ENCODE assay signal across 20 mouse cellular contexts in the genomic region with DNA sequence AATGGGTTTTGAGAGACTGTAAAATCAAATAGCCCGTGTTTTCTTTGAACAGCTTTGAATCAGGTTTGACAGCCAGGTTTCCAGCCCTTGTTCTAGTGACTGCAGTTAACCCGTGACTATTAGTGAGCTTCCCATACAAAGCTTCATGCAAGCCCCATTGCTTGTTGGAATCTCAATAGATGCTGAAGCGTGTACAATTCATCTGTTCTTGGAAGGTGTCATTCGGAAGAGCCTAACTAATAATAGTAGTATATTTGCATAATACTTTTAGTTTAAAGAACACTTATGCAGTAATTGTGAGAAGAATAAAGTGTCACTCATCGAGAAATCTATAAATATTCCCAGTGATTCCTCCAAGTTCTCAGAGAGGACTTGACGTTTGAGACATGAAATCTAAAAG.
"Had no signal": no experiment of that assay in that cellular context is flagged by ENCODE, and none has a peak within 500 bp of the region (broad histone marks: within the 10 kb centered on the region; RNA-seq: fewer than 3 reads in every experiment).

No protein-coding gene starts in this region.

- H3K4me1 ChIP-seq: midbrain, embryonic 10.5 days; midbrain, embryonic 13.5 days; neural tube, embryonic 13.5 days; neural tube, embryonic 15.5 days; stomach, embryonic 15.5 days had no signal

- H3K4me3 ChIP-seq: midbrain, embryonic 10.5 days; midbrain, embryonic 13.5 days; myocyte; neural tube, embryonic 13.5 days; neural tube, embryonic 15.5 days; stomach, embryonic 15.5 days had no signal

- H3K4me2 ChIP-seq: lung, embryonic 14.5 days; midbrain, embryonic 13.5 days; neural tube, embryonic 13.5 days; neural tube, embryonic 15.5 days; stomach, embryonic 15.5 days had no signal

- H3K27ac ChIP-seq: midbrain, embryonic 10.5 days; midbrain, embryonic 13.5 days; neural tube, embryonic 13.5 days; neural tube, embryonic 15.5 days; stomach, embryonic 15.5 days; stomach, postnatal 0 days had no signal

- H3K36me3 ChIP-seq: midbrain, embryonic 10.5 days; midbrain, embryonic 13.5 days; neural tube, embryonic 13.5 days; neural tube, embryonic 15.5 days; stomach, embryonic 15.5 days had no signal

- ATAC-seq: midbrain, embryonic 13.5 days; midbrain, embryonic 16.5 days had no signal

- H3K9ac ChIP-seq: lung, embryonic 14.5 days; midbrain, embryonic 13.5 days; neural tube, embryonic 13.5 days; neural tube, embryonic 15.5 days; stomach, embryonic 15.5 days had no signal

- H3K9me3 ChIP-seq: midbrain, embryonic 10.5 days; midbrain, embryonic 13.5 days; neural tube, embryonic 13.5 days; neural tube, embryonic 15.5 days; stomach, embryonic 15.5 days had no signal

- H3K27me3 ChIP-seq: midbrain, embryonic 13.5 days; neural tube, embryonic 13.5 days; neural tube, embryonic 15.5 days; stomach, embryonic 15.5 days had no signal

- DNase-seq: lung, adult 18-20 months; lung, embryonic 14.5 days; lung, postnatal 10 days; lung, postnatal 4 days; retina, postnatal 1 day; right cerebral cortex, adult 18-20 months; right cerebral cortex, postnatal 25 days; right cerebral cortex, postnatal 4 days; spleen, adult 18-20 months; thymus, adult 18-20 months; thymus, postnatal 14 days; thymus, postnatal 36 days had no signal
